Comparison of ENCODE assay signal across 8 mouse cellular contexts in the genomic region with DNA sequence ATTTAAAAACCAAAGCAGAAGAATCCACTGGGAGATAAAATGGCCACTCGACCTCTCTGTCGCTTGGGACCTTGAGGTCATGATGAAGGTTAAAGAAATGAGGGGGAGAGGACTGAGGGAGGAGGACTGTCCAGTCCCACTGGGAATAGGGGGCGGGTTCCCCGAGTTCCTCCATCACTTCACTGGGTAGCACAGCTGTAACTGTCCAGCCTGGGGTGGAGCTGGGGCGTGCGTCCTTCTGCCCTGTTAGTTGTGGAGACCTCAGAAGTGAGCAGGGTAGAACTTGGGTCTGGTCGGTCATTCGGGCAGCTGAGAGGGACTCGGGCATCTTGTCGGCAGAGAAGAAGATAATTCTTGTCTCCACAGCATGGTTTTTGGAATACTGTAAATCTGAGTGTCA. TPM values are rescaled to one million over a fixed set of nuclear protein-coding genes. Genes with fewer than 3 reads are reported as not detected.
DNase-seq lines count a peak whose midpoint lies in the region; ATAC-seq and TF ChIP-seq lines count a peak whose summit lies in the region.

No protein-coding gene starts in this region.

- H3K4me2 ChIP-seq in kidney, postnatal 0 days (ENCODE audit: low read length) = peak overlapping the region; percentile 65
- peak overlapping the region; percentile 67 for H3K4me2 ChIP-seq in embryonic facial prominence, embryonic 12.5 days (replicated peaks)
- peak overlapping the region; percentile 74 for H3K4me2 ChIP-seq in hindbrain, embryonic 14.5 days (replicated peaks)
- H3K4me2 ChIP-seq in midbrain, embryonic 15.5 days = peak overlapping the region; percentile 59

- 24% methylated on average over 10 of the region's 10 CpGs for WGBS in kidney, postnatal 0 days
- 27% methylated on average over 10 of the region's 10 CpGs for WGBS in embryonic facial prominence, embryonic 12.5 days
- WGBS in hindbrain, embryonic 14.5 days = 31% methylated on average over 10 of the region's 10 CpGs
- 25% methylated on average over 10 of the region's 10 CpGs for WGBS in midbrain, embryonic 15.5 days

- H3K27me3 ChIP-seq in kidney, postnatal 0 days (ENCODE audit: insufficient read depth, low read length) = no peaks in the 10 kb centered on the region
- 0 out of 2 replicates have a peak, but pooled peaks cover 3% of the 10 kb centered on the region for H3K27me3 ChIP-seq in embryonic facial prominence, embryonic 12.5 days
- no peaks in the 10 kb centered on the region for H3K27me3 ChIP-seq in hindbrain, embryonic 14.5 days (ENCODE audit: control insufficient read depth, insufficient read depth, low read length)
- 0 out of 2 replicates have a peak, but pooled peaks cover 3% of the 10 kb centered on the region for H3K27me3 ChIP-seq in midbrain, embryonic 15.5 days (replicated peaks)

- ATAC-seq in kidney, postnatal 0 days (replicated peaks; ENCODE audit: low FRiP score, low read depth) = no peak
- ATAC-seq in embryonic facial prominence, embryonic 12.5 days (ENCODE audit: insufficient number of reproducible peaks, insufficient read depth, low FRiP score, low TSS enrichment) = no peak
- no peak for ATAC-seq in hindbrain, embryonic 14.5 days (ENCODE audit: low FRiP score)
- ATAC-seq in midbrain, embryonic 15.5 days (replicated peaks) = no peak; the same call in 1 of the 2 replicates

- H3K9me3 ChIP-seq in kidney, postnatal 0 days (replicated peaks; ENCODE audit: low read length) = no peaks in the 10 kb centered on the region
- H3K9me3 ChIP-seq in embryonic facial prominence, embryonic 12.5 days = no peaks in the 10 kb centered on the region
- H3K9me3 ChIP-seq in hindbrain, embryonic 14.5 days (ENCODE audit: control insufficient read depth, low read length) = no peaks in the 10 kb centered on the region
- H3K9me3 ChIP-seq in midbrain, embryonic 15.5 days = no peaks in the 10 kb centered on the region

- peak overlapping the region; percentile 54 for H3K27ac ChIP-seq in kidney, postnatal 0 days
- H3K27ac ChIP-seq in embryonic facial prominence, embryonic 12.5 days = 0 out of 2 replicates have a peak overlapping the region, but pooled peaks have one; percentile 6
- peak overlapping the region; percentile 53 for H3K27ac ChIP-seq in hindbrain, embryonic 14.5 days
- peak overlapping the region; percentile 61 for H3K27ac ChIP-seq in midbrain, embryonic 15.5 days

- H3K36me3 ChIP-seq in kidney, postnatal 0 days (ENCODE audit: insufficient read depth, low read length) = no peaks in the 10 kb centered on the region
- no peaks in the 10 kb centered on the region for H3K36me3 ChIP-seq in embryonic facial prominence, embryonic 12.5 days
- H3K36me3 ChIP-seq in hindbrain, embryonic 14.5 days (replicated peaks; ENCODE audit: control insufficient read depth, insufficient read depth) = no peaks in the 10 kb centered on the region
- H3K36me3 ChIP-seq in midbrain, embryonic 15.5 days (replicated peaks) = no peaks in the 10 kb centered on the region

- no peak for TF ChIP-seq CTCF in kidney, postnatal 0 days (IDR thresholded peaks at IDR 0.05; ENCODE audit: low read depth)

- H3K4me1 ChIP-seq in kidney, postnatal 0 days (replicated peaks; ENCODE audit: insufficient read depth, low read length) = no peaks in the 10 kb centered on the region
- H3K4me1 ChIP-seq in embryonic facial prominence, embryonic 12.5 days = 0 out of 2 replicates have a peak, but pooled peaks cover 2% of the 10 kb centered on the region
- no peaks in the 10 kb centered on the region for H3K4me1 ChIP-seq in hindbrain, embryonic 14.5 days (replicated peaks; ENCODE audit: control insufficient read depth, insufficient read depth, low read length)
- H3K4me1 ChIP-seq in midbrain, embryonic 15.5 days = peaks cover 4% of the 10 kb centered on the region; the same call in 1 of the 2 replicates

- H3K4me3 ChIP-seq in kidney, postnatal 0 days (replicated peaks; ENCODE audit: low read depth, low read length) = peak overlapping the region; percentile 47
- H3K4me3 ChIP-seq in embryonic facial prominence, embryonic 12.5 days = peak overlapping the region; percentile 55
- H3K4me3 ChIP-seq in hindbrain, embryonic 14.5 days (replicated peaks; ENCODE audit: low read length) = peak overlapping the region; percentile 52
- H3K4me3 ChIP-seq in midbrain, embryonic 15.5 days = peak overlapping the region; percentile 51

- no peak for DNase-seq in kidney, postnatal 0 days (ENCODE audit: low spot score)
- no peak for DNase-seq in kidney, adult 11 months
- DNase-seq in hindbrain, embryonic 14.5 days (ENCODE audit: low spot score) = no peak
- no peak for DNase-seq in right cerebral cortex, adult 2 months (ENCODE audit: low spot score in 2 of 2)
- no peak for DNase-seq in thymus, postnatal 4 days
- DNase-seq in testis, postnatal 14 days (ENCODE audit: low spot score) = no peak

- H3K9ac ChIP-seq in kidney, postnatal 0 days (ENCODE audit: low read depth, low read length) = peak overlapping the region; percentile 46; the same call in 1 of the 2 replicates
- peak overlapping the region; percentile 59 for H3K9ac ChIP-seq in embryonic facial prominence, embryonic 12.5 days
- H3K9ac ChIP-seq in hindbrain, embryonic 14.5 days = peak overlapping the region; percentile 67
- H3K9ac ChIP-seq in midbrain, embryonic 15.5 days = peak overlapping the region; percentile 47

RNA-seq across cellular contexts. Expression of a gene that starts 3.6 kb away (rescaled TPM):
- polyA plus RNA-seq in kidney, postnatal 0 days (2015; fragmentation: Nextera tagmentation; extraction: Ambion mirVana) = 13.6 and 14.3 TPM in 2 replicates
- polyA plus RNA-seq in embryonic facial prominence, embryonic 12.5 days (2016; fragmentation: Nextera tagmentation; extraction: Ambion mirVana) = 1.4 and 1.5 TPM in 2 replicates
- polyA plus RNA-seq in hindbrain, embryonic 14.5 days (2014; fragmentation: Nextera tagmentation; extraction: Ambion mirVana) = 3.9 and 4.2 TPM in 2 replicates
- polyA plus RNA-seq in midbrain, embryonic 15.5 days (2015; fragmentation: Nextera tagmentation; extraction: Ambion mirVana) = 2.9 and 3.1 TPM in 2 replicates

RNA-seq across cellular contexts. Expression of a gene that starts 16.2 kb away (rescaled TPM):
- 0.06 TPM in 1 of 2 replicates, not detected in the other for polyA plus RNA-seq in kidney, postnatal 0 days (2015; fragmentation: Nextera tagmentation; extraction: Ambion mirVana)
- polyA plus RNA-seq in embryonic facial prominence, embryonic 12.5 days (2016; fragmentation: Nextera tagmentation; extraction: Ambion mirVana) = not detected in 2 replicates
- polyA plus RNA-seq in hindbrain, embryonic 14.5 days (2014; fragmentation: Nextera tagmentation; extraction: Ambion mirVana) = 0.12 and 0.35 TPM in 2 replicates
- 0.08 and 0.19 TPM in 2 replicates for polyA plus RNA-seq in midbrain, embryonic 15.5 days (2015; fragmentation: Nextera tagmentation; extraction: Ambion mirVana)

RNA-seq across cellular contexts. Expression of a gene that starts 21.6 kb away (rescaled TPM):
- polyA plus RNA-seq in kidney, postnatal 0 days (2015; fragmentation: Nextera tagmentation; extraction: Ambion mirVana) = 5.9 and 6.0 TPM in 2 replicates
- 0.19 TPM in 1 of 2 replicates, not detected in the other for polyA plus RNA-seq in embryonic facial prominence, embryonic 12.5 days (2016; fragmentation: Nextera tagmentation; extraction: Ambion mirVana)
- 0.31 and 0.58 TPM in 2 replicates for polyA plus RNA-seq in hindbrain, embryonic 14.5 days (2014; fragmentation: Nextera tagmentation; extraction: Ambion mirVana)
- 0.30 and 0.61 TPM in 2 replicates for polyA plus RNA-seq in midbrain, embryonic 15.5 days (2015; fragmentation: Nextera tagmentation; extraction: Ambion mirVana)

RNA-seq across cellular contexts. Expression of a gene that starts 45.4 kb away (rescaled TPM):
- 0.04 TPM in 1 of 2 replicates, not detected in the other for polyA plus RNA-seq in kidney, postnatal 0 days (2015; fragmentation: Nextera tagmentation; extraction: Ambion mirVana)
- not detected in 2 replicates for polyA plus RNA-seq in embryonic facial prominence, embryonic 12.5 days (2016; fragmentation: Nextera tagmentation; extraction: Ambion mirVana)
- 0.10 TPM in 1 of 2 replicates, not detected in the other for polyA plus RNA-seq in hindbrain, embryonic 14.5 days (2014; fragmentation: Nextera tagmentation; extraction: Ambion mirVana)
- not detected in 2 replicates for polyA plus RNA-seq in midbrain, embryonic 15.5 days (2015; fragmentation: Nextera tagmentation; extraction: Ambion mirVana)

RNA-seq across cellular contexts. Expression of a gene that starts 51.7 kb away (rescaled TPM):
- polyA plus RNA-seq in kidney, postnatal 0 days (2015; fragmentation: Nextera tagmentation; extraction: Ambion mirVana) = 48.2 and 49.7 TPM in 2 replicates
- 2.9 and 3.4 TPM in 2 replicates for polyA plus RNA-seq in embryonic facial prominence, embryonic 12.5 days (2016; fragmentation: Nextera tagmentation; extraction: Ambion mirVana)
- 0.80 and 1.8 TPM in 2 replicates for polyA plus RNA-seq in hindbrain, embryonic 14.5 days (2014; fragmentation: Nextera tagmentation; extraction: Ambion mirVana)
- 1.4 and 2.3 TPM in 2 replicates for polyA plus RNA-seq in midbrain, embryonic 15.5 days (2015; fragmentation: Nextera tagmentation; extraction: Ambion mirVana)

Comparison
In these comparisons a context has a peak if more than half of its experiments do, and no peak if none do; other contexts are left out.
1. H3K27ac ChIP-seq: peak in every context shown above with its lines; median percentile 61 in midbrain, embryonic 15.5 days; 54 in kidney, postnatal 0 days; 53 in hindbrain, embryonic 14.5 days; 6 in embryonic facial prominence, embryonic 12.5 days.